In genomic region chr9:95512331-95513030, GRCm38 (mm10) we compare ENCODE assay signal across 7 mouse cellular contexts. TPM values are rescaled to one million over a fixed set of nuclear protein-coding genes. Genes with fewer than 3 reads are reported as not detected.
DNase-seq lines count a peak whose midpoint lies in the region; ATAC-seq and TF ChIP-seq lines count a peak whose summit lies in the region.

No protein-coding gene starts in this region.

- H3K27me3 ChIP-seq in embryonic facial prominence, embryonic 15.5 days, result no peaks in the 10 kb centered on the region
- H3K27me3 ChIP-seq in intestine, embryonic 15.5 days (replicated peaks), result no peaks in the 10 kb centered on the region
- H3K27me3 ChIP-seq in myocyte (ENCODE audit: control insufficient read depth, insufficient read depth, insufficient read length), result no peaks in the 10 kb centered on the region

- ATAC-seq in embryonic facial prominence, embryonic 15.5 days (ENCODE audit: insufficient number of reproducible peaks, low FRiP score, low TSS enrichment, low read depth), result peak; percentile 45; the same call in 1 of the 2 replicates
- ATAC-seq in intestine, embryonic 15.5 days, result peak; percentile 72

- H3K4me3 ChIP-seq in embryonic facial prominence, embryonic 15.5 days (replicated peaks), result peak overlapping the region; percentile 98
- peak overlapping the region; percentile 95 for H3K4me3 ChIP-seq in intestine, embryonic 15.5 days (replicated peaks)
- H3K4me3 ChIP-seq in myocyte, result peak overlapping the region; percentile 98

- no peaks in the 10 kb centered on the region for H3K9me3 ChIP-seq in embryonic facial prominence, embryonic 15.5 days (replicated peaks)
- H3K9me3 ChIP-seq in intestine, embryonic 15.5 days, result no peaks in the 10 kb centered on the region

- H3K9ac ChIP-seq in embryonic facial prominence, embryonic 15.5 days, result peak overlapping the region; percentile 57
- H3K9ac ChIP-seq in intestine, embryonic 15.5 days, result peak overlapping the region; percentile 62

- DNase-seq in ovary, postnatal 36 days (ENCODE audit: low spot score), result peak; percentile 7
- no peak for DNase-seq in ovary, postnatal 14 days (ENCODE audit: low spot score)
- DNase-seq in right cerebral cortex, postnatal 10 days (ENCODE audit: low spot score in 2 of 2), result no peak
- no peak for DNase-seq in right cerebral cortex, adult 18-20 months

- H3K36me3 ChIP-seq in embryonic facial prominence, embryonic 15.5 days, result peaks cover 5% of the 10 kb centered on the region; the same call in 1 of the 2 replicates
- no peaks in the 10 kb centered on the region for H3K36me3 ChIP-seq in intestine, embryonic 15.5 days
- no peaks in the 10 kb centered on the region for H3K36me3 ChIP-seq in myocyte (ENCODE audit: control insufficient read depth, insufficient read depth)

- H3K4me2 ChIP-seq in embryonic facial prominence, embryonic 15.5 days (replicated peaks), result peak overlapping the region; percentile 69
- peak overlapping the region; percentile 72 for H3K4me2 ChIP-seq in intestine, embryonic 15.5 days (replicated peaks)
- H3K4me2 ChIP-seq in myocyte (ENCODE audit: low read depth), result peak overlapping the region; percentile 89

- H3K27ac ChIP-seq in embryonic facial prominence, embryonic 15.5 days (replicated peaks), result peak overlapping the region; percentile 92
- peak overlapping the region; percentile 83 for H3K27ac ChIP-seq in intestine, embryonic 15.5 days

- H3ac ChIP-seq in myocyte (ENCODE audit: control insufficient read depth, insufficient read length), result peak overlapping the region; percentile 35

- TF ChIP-seq POLR2A in myocyte (IDR thresholded peaks at IDR 0.05; ENCODE audit: insufficient read length, low read depth), result no peak

- 17% methylated on average over 15 of the region's 15 CpGs for WGBS in embryonic facial prominence, embryonic 15.5 days
- WGBS in intestine, embryonic 15.5 days, result 17% methylated on average over 15 of the region's 15 CpGs

- H3K79me2 ChIP-seq in myocyte (ENCODE audit: control insufficient read depth, insufficient read depth), result peaks cover 48% of the 10 kb centered on the region

- H3K4me1 ChIP-seq in embryonic facial prominence, embryonic 15.5 days, result peaks cover 19% of the 10 kb centered on the region
- peaks cover 5% of the 10 kb centered on the region; the same call in 1 of the 2 replicates for H3K4me1 ChIP-seq in intestine, embryonic 15.5 days (replicated peaks)

TF ChIP-seq in myocyte, 11 proteins besides CTCF, POLR2A, EP300 and RAD21:
- TF ChIP-seq TCF3 (IDR thresholded peaks at IDR 0.05; ENCODE audit: insufficient read length, low read depth) (no peak), SRF (IDR thresholded peaks at IDR 0.05; ENCODE audit: control insufficient read depth, insufficient read length, low read depth) (no peak), MAX (IDR thresholded peaks at IDR 0.05; ENCODE audit: low read depth) (no peak), MYOG (IDR thresholded peaks at IDR 0.05; ENCODE audit: control insufficient read depth in 1 of 3, insufficient read depth in 1 of 3, insufficient read length in 2 of 3, low read depth in 2 of 3) (no peak), POLR2AphosphoS2 (IDR thresholded peaks at IDR 0.05; ENCODE audit: insufficient read length, low read depth) (no peak), REST (IDR thresholded peaks at IDR 0.05; ENCODE audit: insufficient read depth, insufficient read length) (no peak), USF1 (IDR thresholded peaks at IDR 0.05; ENCODE audit: low read depth) (no peak), E2F4 (IDR thresholded peaks at IDR 0.05; ENCODE audit: insufficient read depth) (no peak), CEBPB (IDR thresholded peaks at IDR 0.05; ENCODE audit: insufficient read depth, poor library complexity, severe bottlenecking) (no peak), MYOD1 (IDR thresholded peaks at IDR 0.05; ENCODE audit: control insufficient read depth in 1 of 3, insufficient read length in 2 of 3, low read depth in 2 of 3) (no peak), TCF12 (IDR thresholded peaks at IDR 0.05; ENCODE audit: insufficient read depth, poor library complexity, severe bottlenecking) (no peak)

RNA-seq across cellular contexts. Expression of gene U2surp, which starts 0.7 kb away (rescaled TPM):
- 128 and 132 TPM in 2 replicates for polyA plus RNA-seq in embryonic facial prominence, embryonic 15.5 days (2015; fragmentation: Nextera tagmentation; extraction: Ambion mirVana)
- polyA plus RNA-seq in intestine, embryonic 15.5 days (2015; fragmentation: Nextera tagmentation; extraction: Ambion mirVana), result 116 and 164 TPM in 2 replicates
- 5.5 TPM for polyA plus RNA-seq in myocyte (2012; fragmentation: generic; extraction: Trizol)

RNA-seq across cellular contexts. Expression of gene Paqr9, which starts 47.0 kb away (rescaled TPM):
- polyA plus RNA-seq in embryonic facial prominence, embryonic 15.5 days (2015; fragmentation: Nextera tagmentation; extraction: Ambion mirVana), result 0.23 and 0.24 TPM in 2 replicates
- 0.82 and 1.0 TPM in 2 replicates for polyA plus RNA-seq in intestine, embryonic 15.5 days (2015; fragmentation: Nextera tagmentation; extraction: Ambion mirVana)
- under 0.01 TPM for polyA plus RNA-seq in myocyte (2012; fragmentation: generic; extraction: Trizol)

Comparison
In these comparisons a context has a peak if more than half of its experiments do, and no peak if none do; other contexts are left out.
1. RNA of gene U2surp, which starts 0.7 kb away (polyA plus RNA-seq): 116 to 164 TPM in intestine, embryonic 15.5 days and 128 to 132 TPM in embryonic facial prominence, embryonic 15.5 days; 5.5 TPM in myocyte (single experiment); every median in the first group is over 10 times any median in the second.
2. Peak in every context shown above with its lines, with median percentiles within 50 percentile points of each other: H3K4me2 ChIP-seq and H3K4me3 ChIP-seq.